Mouse (Mus musculus): ENCODE results near the gene Spry2. TPM values are rescaled to one million over a fixed set of nuclear protein-coding genes. Genes with fewer than 3 reads are reported as not detected.

The Spry2 gene
- total RNA-seq, 1 experiment, result 49.5 TPM

GRCm38 (mm10) chr14:105897569-105898101, 1.0 kb upstream of the Spry2 start:
- peaks cover 3 to 4% of the 10 kb centered on the region in 2 experiments for H3K4me1 ChIP-seq (ENCODE audit: control insufficient read depth in 2 of 2, insufficient read depth in 2 of 2, low read length in 2 of 2, poor library complexity in 1 of 2)
- H3K9ac ChIP-seq (ENCODE audit: insufficient read depth, low read depth, low read length, poor library complexity, severe bottlenecking), result peak overlapping the region; percentile 87
- H3K4me3 ChIP-seq (ENCODE audit: insufficient read depth in 1 of 2, low read depth in 1 of 2, low read length in 2 of 2, poor library complexity in 1 of 2, severe bottlenecking in 1 of 2), result peak overlapping the region; percentile 85 to 95
- peaks cover 12% of the 10 kb centered on the region for H3K36me3 ChIP-seq (ENCODE audit: control insufficient read depth, insufficient read depth, low read length, poor library complexity, severe bottlenecking)
- TF ChIP-seq CHD2 (IDR thresholded peaks at IDR 0.05; ENCODE audit: low read depth, low read length) (peak; percentile 40; the same call in 1 of the 2 replicates), ZC3H11A (IDR thresholded peaks at IDR 0.05; ENCODE audit: borderline replicate concordance, low read depth, low read length) (no peak), ZNF384 (IDR thresholded peaks at IDR 0.05; ENCODE audit: low read depth, low read length) (no peak), HCFC1 (IDR thresholded peaks at IDR 0.05; ENCODE audit: borderline replicate concordance, insufficient read depth, low read length) (no peak), MAFK (IDR thresholded peaks at IDR 0.05; ENCODE audit: insufficient read depth, low read depth, low read length) (no peak)
- in situ Hi-C loops (cut with MboI; ENCODE audit: low sequenced_read_pairs in 2 of 2, unreplicated experiment in 2 of 2), result no loop called here
- DNase-seq (ENCODE audit: low read depth, low spot score), result no peak
- H3K27ac ChIP-seq (ENCODE audit: insufficient read depth, low read depth, low read length, poor library complexity, severe bottlenecking), result peak overlapping the region; percentile 100
- H3K9me3 ChIP-seq (ENCODE audit: control insufficient read depth, insufficient read depth, low read depth, low read length), result no peaks in the 10 kb centered on the region

GRCm38 (mm10) chr14:105895961-105896651, 513 bp downstream of the Spry2 start:
- Histone ChIP-seq H3K9ac (ENCODE audit: insufficient read depth, low read depth, low read length, poor library complexity, severe bottlenecking) (peak overlapping the region; percentile 94), H3K9me3 (ENCODE audit: control insufficient read depth, insufficient read depth, low read depth, low read length) (no peaks in the 10 kb centered on the region), H3K4me1 (ENCODE audit: control insufficient read depth in 2 of 2, insufficient read depth in 2 of 2, low read length in 2 of 2, poor library complexity in 1 of 2) (peaks cover 0 to under 1% of the 10 kb centered on the region in 2 experiments; a peak in 3 of 4 replicates), H3K4me3 (ENCODE audit: insufficient read depth in 1 of 2, low read depth in 1 of 2, low read length in 2 of 2, poor library complexity in 1 of 2, severe bottlenecking in 1 of 2) (peak overlapping the region; percentile 79 to 95), H3K36me3 (ENCODE audit: control insufficient read depth, insufficient read depth, low read length, poor library complexity, severe bottlenecking) (peaks cover 17% of the 10 kb centered on the region), H3K27ac (ENCODE audit: insufficient read depth, low read depth, low read length, poor library complexity, severe bottlenecking) (peak overlapping the region; percentile 100)
- DNase-seq (ENCODE audit: low read depth, low spot score), result no peak
- in situ Hi-C loops (cut with MboI; ENCODE audit: low sequenced_read_pairs in 2 of 2, unreplicated experiment in 2 of 2), result no loop called here
- TF ChIP-seq ZC3H11A (IDR thresholded peaks at IDR 0.05; ENCODE audit: borderline replicate concordance, low read depth, low read length) (no peak), CHD2 (IDR thresholded peaks at IDR 0.05; ENCODE audit: low read depth, low read length) (no peak), HCFC1 (IDR thresholded peaks at IDR 0.05; ENCODE audit: borderline replicate concordance, insufficient read depth, low read length) (no peak), ZNF384 (IDR thresholded peaks at IDR 0.05; ENCODE audit: low read depth, low read length) (no peak)

- in situ Hi-C loops (cut with MboI; ENCODE audit: low sequenced_read_pairs in 2 of 2, unreplicated experiment in 2 of 2), result no loop called here
These were observed 1.4 kb downstream of the Spry2 start for GRCm38 (mm10) chr14:105894971-105895873.

GRCm38 (mm10) chr14:105893623-105893995, 3.0 kb downstream of the Spry2 start:
- no peaks in the 10 kb centered on the region for H3K4me1 ChIP-seq (ENCODE audit: control insufficient read depth in 2 of 2, insufficient read depth in 2 of 2, low read length in 2 of 2, poor library complexity in 1 of 2)
- TF ChIP-seq MAFK (IDR thresholded peaks at IDR 0.05; ENCODE audit: insufficient read depth, low read depth, low read length), result no peak
- no peak for TF ChIP-seq CHD2 (IDR thresholded peaks at IDR 0.05; ENCODE audit: low read depth, low read length)
- TF ChIP-seq ZC3H11A (IDR thresholded peaks at IDR 0.05; ENCODE audit: borderline replicate concordance, low read depth, low read length), result no peak
- TF ChIP-seq HCFC1 (IDR thresholded peaks at IDR 0.05; ENCODE audit: borderline replicate concordance, insufficient read depth, low read length), result no peak
- no peak for TF ChIP-seq ZNF384 (IDR thresholded peaks at IDR 0.05; ENCODE audit: low read depth, low read length)
- in situ Hi-C loops (cut with MboI; ENCODE audit: low sequenced_read_pairs in 2 of 2, unreplicated experiment in 2 of 2), result no loop called here
- H3K9me3 ChIP-seq (ENCODE audit: control insufficient read depth, insufficient read depth, low read depth, low read length), result no peaks in the 10 kb centered on the region
- DNase-seq (ENCODE audit: low read depth, low spot score), result no peak
- H3K36me3 ChIP-seq (ENCODE audit: control insufficient read depth, insufficient read depth, low read length, poor library complexity, severe bottlenecking), result peaks cover 22% of the 10 kb centered on the region
- no peak overlapping the region for H3K27ac ChIP-seq (ENCODE audit: insufficient read depth, low read depth, low read length, poor library complexity, severe bottlenecking)
- H3K9ac ChIP-seq (ENCODE audit: insufficient read depth, low read depth, low read length, poor library complexity, severe bottlenecking), result peak overlapping the region; percentile 34; the same call in 1 of the 2 replicates
- H3K4me3 ChIP-seq (ENCODE audit: insufficient read depth in 1 of 2, low read depth in 1 of 2, low read length in 2 of 2, poor library complexity in 1 of 2, severe bottlenecking in 1 of 2), result peak overlapping the region; percentile 79 to 95

More at GRCm38 (mm10) chr14:105894971-105895873, 1.4 kb downstream of the Spry2 start:
- TF ChIP-seq ZC3H11A (IDR thresholded peaks at IDR 0.05; ENCODE audit: borderline replicate concordance, low read depth, low read length) (no peak), CHD2 (IDR thresholded peaks at IDR 0.05; ENCODE audit: low read depth, low read length) (no peak), MAFK (IDR thresholded peaks at IDR 0.05; ENCODE audit: insufficient read depth, low read depth, low read length) (no peak), HCFC1 (IDR thresholded peaks at IDR 0.05; ENCODE audit: borderline replicate concordance, insufficient read depth, low read length) (no peak), ZNF384 (IDR thresholded peaks at IDR 0.05; ENCODE audit: low read depth, low read length) (no peak)
- Histone ChIP-seq H3K27ac (ENCODE audit: insufficient read depth, low read depth, low read length, poor library complexity, severe bottlenecking) (peak overlapping the region; percentile 100), H3K36me3 (ENCODE audit: control insufficient read depth, insufficient read depth, low read length, poor library complexity, severe bottlenecking) (peaks cover 19% of the 10 kb centered on the region), H3K4me3 (ENCODE audit: insufficient read depth in 1 of 2, low read depth in 1 of 2, low read length in 2 of 2, poor library complexity in 1 of 2, severe bottlenecking in 1 of 2) (peak overlapping the region; percentile 79 to 95), H3K9ac (ENCODE audit: insufficient read depth, low read depth, low read length, poor library complexity, severe bottlenecking) (peak overlapping the region; percentile 94), H3K4me1 (ENCODE audit: control insufficient read depth in 2 of 2, insufficient read depth in 2 of 2, low read length in 2 of 2, poor library complexity in 1 of 2) (no peaks in the 10 kb centered on the region; a peak in 1 of 4 replicates), H3K9me3 (ENCODE audit: control insufficient read depth, insufficient read depth, low read depth, low read length) (no peaks in the 10 kb centered on the region)
- peak; percentile 62 for DNase-seq (ENCODE audit: low read depth, low spot score)

Measured in ES-E14 (cell line).